Mouse (Mus musculus) cerebellum, postnatal 10 days (tissue): ENCODE measurements at regions not wholly inside any gene's neighbourhood (a gene's known extent, or its start where the extent isn't known, plus 50 kb on each side); places are given as distances from the start of the nearest gene placed in this dataset.

Experiments used
- DNase-seq, 2 experiments: peaks; one replicate each; pipeline ENCODE4 v3.0.0; 2021; ENCODE audit warnings: mixed read lengths in 2 of 2

- DNase-seq, result no peak
Measured at GRCm38 (mm10) chr12:10292646-10293045, 77.1 kb upstream of the Nt5c1b start.

- DNase-seq, result no peak
Measured at GRCm38 (mm10) chr12:10305970-10306369, 63.8 kb upstream of the Nt5c1b start.
